Mouse (Mus musculus): ENCODE measurements at regions not wholly inside any gene's neighbourhood (a gene's known extent, or its start where the extent isn't known, plus 50 kb on each side); places are given as distances from the start of the nearest gene placed in this dataset.

DNA sequence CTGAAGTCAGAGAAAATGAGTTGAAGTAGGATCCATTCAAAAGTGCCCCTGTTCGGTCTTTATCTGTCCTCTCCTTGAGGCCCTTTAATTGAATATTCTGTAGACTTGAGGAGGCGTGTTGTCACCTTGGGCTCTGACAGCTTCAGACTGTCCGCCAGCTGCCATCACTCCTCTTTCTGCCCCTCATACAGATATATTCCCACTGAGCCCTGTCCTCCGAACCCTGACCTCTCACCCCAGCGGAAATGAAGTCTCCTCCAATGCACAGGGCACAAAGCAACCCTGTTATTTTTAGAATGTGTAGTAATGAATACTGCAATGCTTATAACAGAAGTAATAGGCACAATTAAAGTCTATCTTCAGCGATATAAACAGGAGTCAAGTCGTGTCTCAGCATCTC is 117.4 kb upstream of the Gm14444 start:
- no peak for DNase-seq

DNA sequence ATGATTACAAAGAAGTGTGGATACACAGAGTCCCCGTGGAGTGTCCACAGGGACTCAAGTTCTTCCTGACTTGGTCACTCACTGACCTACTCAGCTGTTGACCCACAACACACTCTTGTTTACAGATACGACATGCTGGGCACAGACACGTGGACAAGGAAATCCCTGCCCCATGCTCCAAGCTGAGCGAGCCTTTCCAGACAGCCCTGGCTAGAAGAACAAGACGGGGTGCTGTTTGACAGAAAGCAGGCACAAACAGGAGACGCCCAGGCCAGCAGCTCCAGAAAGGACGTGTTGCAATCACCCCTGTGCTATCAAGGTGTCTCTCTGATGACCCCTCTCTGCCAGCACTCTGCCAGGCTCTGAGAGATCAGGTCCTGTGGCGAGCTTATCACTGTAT is 112.6 kb upstream of the Gm14444 start:
- no peak for DNase-seq

- no peak for DNase-seq
Observed at GRCm38 (mm10) chr2:174899940-174900670, 109.9 kb upstream of the Gm14444 start.

GRCm38 (mm10) chr2:174900671-174900991 is 109.4 kb upstream of the Gm14444 start:
- DNase-seq = peak in 1 of 2 experiments; percentile 62

DNA sequence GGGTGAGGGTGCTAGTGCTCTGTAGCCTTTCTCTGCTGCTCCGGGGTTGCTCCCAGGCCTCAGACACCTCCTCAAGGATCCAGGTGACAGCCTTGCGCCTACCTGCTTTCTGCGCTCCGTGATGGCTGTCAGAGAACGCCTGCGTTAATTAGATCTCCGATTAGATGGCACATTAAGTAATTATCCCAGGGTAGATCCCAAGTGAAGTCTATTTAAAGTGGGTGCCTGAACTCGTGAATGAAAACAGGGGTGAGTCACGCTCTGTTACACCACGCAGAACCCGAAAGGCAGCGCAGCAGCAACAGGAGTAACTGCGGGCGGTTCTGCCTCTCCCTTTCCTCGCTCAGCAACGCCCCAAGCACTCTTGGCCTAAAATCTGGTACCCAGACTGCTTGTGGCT is 108.2 kb upstream of the Gm14444 start:
- DNase-seq = no peak

GRCm38 (mm10) chr2:174903627-174904026 is 106.4 kb upstream of the Gm14444 start:
- no peak for DNase-seq

DNA sequence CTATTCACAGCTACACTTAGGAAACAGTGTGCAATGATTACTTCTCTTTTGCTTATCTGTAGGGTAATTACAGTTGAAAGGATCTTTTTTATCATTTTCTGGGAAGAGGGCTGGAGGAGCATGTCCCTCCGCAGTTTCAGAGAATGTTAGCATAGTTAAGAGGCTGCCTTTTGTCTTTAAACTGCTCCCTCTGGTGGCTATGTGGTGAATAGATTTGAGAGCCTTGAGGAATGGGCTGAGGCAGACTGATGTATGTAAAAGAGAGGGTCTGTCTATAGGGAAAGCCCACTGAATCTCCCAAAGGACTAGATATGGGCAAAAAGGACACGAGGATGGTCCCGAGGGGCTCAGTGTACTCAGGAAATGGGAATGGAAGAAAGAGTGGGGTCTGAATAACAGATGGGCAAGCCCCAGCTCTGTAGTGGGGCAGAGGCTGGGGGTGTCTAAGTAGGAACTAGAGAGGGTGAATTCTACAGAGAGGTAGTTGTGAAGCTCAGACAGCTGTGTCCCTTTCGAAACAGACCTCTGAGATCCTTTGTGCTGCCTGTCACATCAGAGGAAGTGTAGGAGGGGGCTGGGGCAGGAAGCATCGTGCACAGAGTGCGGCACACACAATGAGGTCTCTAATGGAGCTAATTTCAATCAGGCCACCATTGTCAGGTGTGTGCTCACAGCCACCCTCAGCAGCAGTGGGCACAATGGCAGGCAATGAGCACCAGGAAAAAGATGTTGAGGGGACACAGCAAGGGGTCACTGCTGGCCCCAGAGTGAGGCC is 104.0 kb upstream of the Gm14444 start:
- no peak for DNase-seq

GRCm38 (mm10) chr2:174917146-174917905 is 92.7 kb upstream of the Gm14444 start:
- no peak for DNase-seq

DNA sequence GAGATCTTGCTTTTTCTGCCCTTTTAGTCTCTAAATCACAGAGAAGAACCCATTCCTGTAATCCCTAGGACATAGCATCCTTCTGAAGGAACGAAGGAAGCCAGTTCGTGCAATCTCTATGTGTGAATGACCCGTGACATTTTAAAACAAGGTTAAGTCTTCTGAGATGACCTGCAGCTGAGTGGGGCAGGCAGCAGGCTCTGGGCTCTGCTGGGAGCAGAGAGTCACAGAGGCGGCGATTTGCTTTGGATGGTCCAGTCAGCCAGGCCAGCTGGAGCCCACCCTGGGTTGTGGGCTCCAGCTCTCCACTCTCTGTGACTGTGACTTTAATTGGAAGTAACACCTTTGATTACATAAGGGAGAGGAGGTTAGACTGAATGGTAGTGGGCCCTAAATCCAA is 92.1 kb upstream of the Gm14444 start:
- no peak for DNase-seq

- DNase-seq = no peak
Observed at GRCm38 (mm10) chr2:174922208-174922607, 87.8 kb upstream of the Gm14444 start.

- DNase-seq = no peak
Observed at GRCm38 (mm10) chr2:174929718-174930117, 80.3 kb upstream of the Gm14444 start.

DNA sequence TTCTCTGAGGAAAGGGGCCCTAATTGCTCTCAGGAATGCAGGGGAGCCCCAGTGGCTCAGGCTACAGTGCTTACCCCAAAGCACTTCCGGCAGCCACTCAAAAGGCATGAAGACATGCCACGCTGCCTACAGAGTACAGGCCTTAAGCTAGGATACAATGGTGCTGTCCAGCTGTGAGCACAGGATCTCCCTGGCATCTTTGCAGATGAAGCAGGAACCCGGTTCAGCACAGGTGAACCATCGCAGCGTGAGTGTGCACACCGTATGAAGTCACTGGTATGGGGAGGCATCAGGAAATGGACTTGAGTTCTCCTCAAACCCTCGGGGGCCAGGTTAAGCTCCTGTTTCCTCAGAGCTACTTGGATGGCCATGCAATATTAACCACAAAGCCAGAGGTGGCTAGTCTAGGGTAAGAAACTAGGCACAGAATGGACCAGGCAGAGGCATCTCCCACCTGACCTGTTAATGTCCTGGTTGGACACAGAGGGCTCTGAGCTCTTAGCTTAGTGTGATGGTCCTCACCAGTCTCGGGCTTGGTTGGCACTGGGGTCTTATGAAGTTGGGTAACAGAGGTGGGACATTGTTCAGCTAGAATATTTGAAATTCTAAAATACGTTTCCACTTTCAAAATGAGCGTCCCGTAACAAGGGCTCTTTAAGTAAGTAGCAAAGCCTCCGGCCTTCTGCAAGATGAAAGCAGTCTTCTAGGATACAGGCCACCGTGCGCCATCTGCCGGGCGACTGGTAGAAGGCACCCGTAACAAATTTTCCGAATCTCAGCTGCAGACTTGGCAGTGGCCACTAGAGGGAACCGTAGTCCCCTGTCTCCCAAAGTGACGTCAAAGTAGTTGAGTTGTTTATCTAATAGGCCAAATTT is 77.7 kb upstream of the Gm14444 start:
- peak; percentile 85 to 90 for DNase-seq

GRCm38 (mm10) chr2:174933013-174933353 is 77.1 kb upstream of the Gm14444 start:
- no peak for DNase-seq

- DNase-seq = no peak
Observed at GRCm38 (mm10) chr2:174936665-174937064, 73.4 kb upstream of the Gm14444 start.

DNA sequence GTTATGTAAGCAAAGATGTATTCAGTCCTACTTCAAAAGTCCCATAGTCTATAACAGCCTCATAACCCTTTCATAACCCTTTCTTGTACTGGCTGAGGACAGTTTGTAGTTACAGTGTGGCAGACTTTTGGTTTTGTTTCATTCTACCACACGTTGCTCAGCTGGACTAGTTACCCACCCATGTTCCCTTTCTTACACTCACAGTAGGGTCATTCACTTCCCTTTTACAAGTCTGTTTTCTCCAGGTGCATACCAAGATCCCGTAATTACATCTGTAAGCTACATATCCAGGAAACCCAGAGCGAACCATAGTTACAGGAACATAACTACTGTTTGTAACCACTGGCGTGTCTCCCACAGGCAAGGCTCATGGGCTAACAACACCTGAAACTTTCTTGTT is 72.1 kb upstream of the Gm14444 start:
- no peak for DNase-seq

DNA sequence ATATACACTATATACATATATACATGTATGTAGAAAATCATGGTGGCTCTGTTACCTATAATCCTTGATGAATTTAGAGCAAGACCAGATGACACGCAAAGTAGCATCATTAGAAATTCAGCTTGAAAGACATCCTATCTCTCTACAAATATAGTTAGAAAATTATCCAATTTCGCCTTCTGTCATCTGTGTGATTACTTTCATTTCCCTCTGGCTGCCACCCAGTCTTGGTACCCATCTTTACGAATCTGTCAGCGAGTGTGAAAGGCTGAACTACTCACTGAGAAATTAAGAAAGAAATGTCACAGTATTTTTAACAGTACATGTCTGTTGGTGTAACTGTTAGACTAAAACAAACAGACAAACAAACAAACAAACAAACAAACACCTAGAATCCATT is 67.8 kb upstream of the Gm14444 start:
- no peak for DNase-seq

- no peak for DNase-seq
Observed at GRCm38 (mm10) chr2:174948106-174948505, 61.9 kb upstream of the Gm14444 start.
